Mouse (Mus musculus): ENCODE data around the gene AA986860. TPM values are rescaled to one million over a fixed set of nuclear protein-coding genes. Genes with fewer than 3 reads are reported as not detected.
A peak's percentile ranks its signal among the peaks of the same experiment; 100 is the strongest.

The AA986860 gene
- 32.3 and 36.7 TPM in 2 replicates for polyA plus RNA-seq (2015; fragmentation: Nextera tagmentation; extraction: Ambion mirVana)

GRCm38 (mm10) chr1:130731741-130732337, at the start of gene AA986860:
Gene AA986860, plus strand, starts transcription at chr1:130731976.
- H3K9ac ChIP-seq: no peak within 1 kb of the TSS
- no peaks in the 10 kb centered on the region for H3K36me3 ChIP-seq

GRCm38 (mm10) chr1:130683905-130684304, 47.9 kb upstream of the AA986860 start:
- Histone ChIP-seq H3K9ac (no peak overlapping the region), H3K27ac (no peak overlapping the region), H3K27me3 (replicated peaks) (no peaks in the 10 kb centered on the region), H3K9me3 (no peaks in the 10 kb centered on the region), H3K4me3 (replicated peaks) (no peak overlapping the region), H3K36me3 (no peaks in the 10 kb centered on the region), H3K4me1 (no peaks in the 10 kb centered on the region), H3K4me2 (no peak overlapping the region)
- WGBS: 49% methylated on average over 1 of the region's 1 CpGs
- no peak for ATAC-seq (ENCODE audit: insufficient read depth, low FRiP score, low read depth)

More at GRCm38 (mm10) chr1:130731741-130732337, at the start of gene AA986860:
- H3K4me2 ChIP-seq: peak within 1 kb of the TSS; percentile 46
- ATAC-seq (ENCODE audit: insufficient read depth, low FRiP score, low read depth): peak; percentile 89
- H3K9me3 ChIP-seq: no peaks in the 10 kb centered on the region
- H3K27ac ChIP-seq: peak within 1 kb of the TSS; percentile 84
- H3K4me1 ChIP-seq: peaks cover 11% of the 10 kb centered on the region
- whole genome bisulfite sequencing: 6% methylated on average over 10 of the region's 10 CpGs
- no peaks in the 10 kb centered on the region for H3K27me3 ChIP-seq (replicated peaks)
- peak within 1 kb of the TSS; percentile 41 for H3K4me3 ChIP-seq (replicated peaks)

GRCm38 (mm10) chr1:130698601-130699000, 33.2 kb upstream of the AA986860 start:
- no peak overlapping the region for H3K4me3 ChIP-seq (replicated peaks)
- 83% methylated on average over 5 of the region's 5 CpGs for WGBS
- no peaks in the 10 kb centered on the region for H3K27me3 ChIP-seq (replicated peaks)
- H3K4me2 ChIP-seq: no peak overlapping the region
- no peaks in the 10 kb centered on the region for H3K9me3 ChIP-seq
- no peak overlapping the region for H3K9ac ChIP-seq
- H3K27ac ChIP-seq: no peak overlapping the region
- ATAC-seq (ENCODE audit: insufficient read depth, low FRiP score, low read depth): no peak
- peaks cover 27% of the 10 kb centered on the region for H3K36me3 ChIP-seq
- no peaks in the 10 kb centered on the region for H3K4me1 ChIP-seq

GRCm38 (mm10) chr1:130699937-130700633, 31.7 kb upstream of the AA986860 start:
- no peak overlapping the region for H3K9ac ChIP-seq
- no peak overlapping the region for H3K4me2 ChIP-seq
- no peaks in the 10 kb centered on the region for H3K9me3 ChIP-seq
- no peak overlapping the region for H3K4me3 ChIP-seq (replicated peaks)
- no peaks in the 10 kb centered on the region for H3K27me3 ChIP-seq (replicated peaks)
- H3K36me3 ChIP-seq: peaks cover 27% of the 10 kb centered on the region
- WGBS: 92% methylated on average over 10 of the region's 10 CpGs
- H3K27ac ChIP-seq: no peak overlapping the region
- ATAC-seq (ENCODE audit: insufficient read depth, low FRiP score, low read depth): no peak
- H3K4me1 ChIP-seq: no peaks in the 10 kb centered on the region

DNA sequence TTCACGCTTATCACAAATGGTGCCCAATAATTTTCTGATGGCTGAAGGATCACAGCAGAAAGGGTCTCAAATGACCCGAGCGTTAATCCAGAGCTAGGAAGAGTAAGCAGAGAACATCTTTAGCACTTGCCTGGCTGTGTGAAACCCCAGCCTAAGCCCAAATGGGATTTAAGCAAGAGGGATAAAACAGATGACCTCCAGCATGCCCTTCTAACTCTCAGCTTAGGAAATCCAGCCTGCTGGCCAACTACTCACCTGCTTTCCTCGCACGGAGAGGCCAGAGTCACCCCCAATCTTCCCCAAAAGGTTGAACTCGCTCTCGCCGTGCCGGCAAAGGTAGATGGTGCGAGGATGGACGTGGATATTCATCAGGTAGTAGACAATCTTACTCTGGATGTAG, 29.8 kb upstream of the AA986860 start:
- Histone ChIP-seq H3K27ac (no peak overlapping the region), H3K36me3 (peaks cover 37% of the 10 kb centered on the region), H3K9me3 (no peaks in the 10 kb centered on the region), H3K4me3 (replicated peaks) (no peak overlapping the region), H3K4me1 (no peaks in the 10 kb centered on the region), H3K9ac (no peak overlapping the region), H3K27me3 (replicated peaks) (no peaks in the 10 kb centered on the region), H3K4me2 (no peak overlapping the region)
- 92% methylated on average over 11 of the region's 11 CpGs for WGBS
- no peak for ATAC-seq (ENCODE audit: insufficient read depth, low FRiP score, low read depth)

DNA sequence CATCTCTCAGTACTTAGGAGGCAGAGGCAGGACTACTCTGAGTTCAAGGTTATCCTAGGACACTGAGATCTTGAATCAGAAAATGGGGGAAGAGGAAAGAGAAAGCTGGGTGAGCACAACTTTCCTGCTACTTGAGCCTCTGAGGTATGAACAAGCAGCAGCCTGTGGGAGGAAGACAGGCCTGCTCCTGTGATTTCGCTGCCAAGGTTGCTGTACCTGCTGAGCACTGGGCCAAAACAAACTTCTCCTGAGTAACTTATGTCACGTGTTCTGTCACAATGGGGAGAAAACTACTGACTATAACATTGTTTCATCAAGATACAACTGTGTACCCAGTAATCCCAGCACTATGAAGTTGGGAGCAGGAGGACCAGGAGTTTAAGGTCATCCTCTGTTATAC, 28.2 kb upstream of the AA986860 start:
- ATAC-seq (ENCODE audit: insufficient read depth, low FRiP score, low read depth): no peak

GRCm38 (mm10) chr1:130710283-130711080, 21.3 kb upstream of the AA986860 start:
- H3K27ac ChIP-seq: no peak overlapping the region
- H3K27me3 ChIP-seq (replicated peaks): no peaks in the 10 kb centered on the region
- H3K4me1 ChIP-seq: no peaks in the 10 kb centered on the region; the same call in 1 of the 2 replicates
- WGBS: 89% methylated on average over 22 of the region's 22 CpGs
- no peak overlapping the region for H3K4me2 ChIP-seq
- no peak overlapping the region for H3K9ac ChIP-seq
- no peaks in the 10 kb centered on the region for H3K9me3 ChIP-seq
- ATAC-seq (ENCODE audit: insufficient read depth, low FRiP score, low read depth): no peak
- H3K36me3 ChIP-seq: peaks cover 13% of the 10 kb centered on the region; the same call in 1 of the 2 replicates
- H3K4me3 ChIP-seq (replicated peaks): no peak overlapping the region

More for the DNA sequence above, 28.2 kb upstream of the AA986860 start:
- H3K27me3 ChIP-seq (replicated peaks): no peaks in the 10 kb centered on the region
- no peak overlapping the region for H3K4me2 ChIP-seq
- no peak overlapping the region for H3K4me3 ChIP-seq (replicated peaks)
- H3K4me1 ChIP-seq: no peaks in the 10 kb centered on the region
- 75% methylated on average over 2 of the region's 2 CpGs for WGBS
- H3K9me3 ChIP-seq: no peaks in the 10 kb centered on the region
- no peak overlapping the region for H3K9ac ChIP-seq
- peaks cover 33% of the 10 kb centered on the region; the same call in 1 of the 2 replicates for H3K36me3 ChIP-seq
- no peak overlapping the region for H3K27ac ChIP-seq

DNA sequence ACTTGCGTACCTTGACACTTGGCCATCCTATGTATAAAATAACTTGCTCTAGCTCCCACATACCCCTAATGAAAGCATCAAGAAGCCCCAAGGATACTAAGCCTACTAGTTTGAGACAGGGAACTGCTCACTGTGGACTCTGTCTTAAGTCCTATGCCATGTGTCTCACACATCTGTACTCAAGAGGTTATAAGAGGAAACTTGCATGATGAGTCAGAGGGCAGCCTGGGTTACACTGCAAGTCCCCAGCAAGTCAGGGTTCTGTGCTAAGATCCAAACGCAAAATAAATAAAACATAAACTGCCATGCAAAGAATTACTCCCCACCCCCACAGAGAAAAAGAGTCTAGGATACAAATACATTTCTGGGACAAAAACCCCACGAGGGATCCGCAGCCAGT, 17.7 kb upstream of the AA986860 start:
- 81% methylated on average over 4 of the region's 4 CpGs for WGBS
- H3K4me2 ChIP-seq: no peak overlapping the region
- H3K27me3 ChIP-seq (replicated peaks): no peaks in the 10 kb centered on the region
- H3K27ac ChIP-seq: no peak overlapping the region
- peaks cover 6% of the 10 kb centered on the region; the same call in 1 of the 2 replicates for H3K4me1 ChIP-seq
- ATAC-seq (ENCODE audit: insufficient read depth, low FRiP score, low read depth): no peak
- no peak overlapping the region for H3K9ac ChIP-seq
- H3K36me3 ChIP-seq: peaks cover under 1% of the 10 kb centered on the region; the same call in 1 of the 2 replicates
- H3K4me3 ChIP-seq (replicated peaks): no peak overlapping the region
- no peaks in the 10 kb centered on the region for H3K9me3 ChIP-seq

DNA sequence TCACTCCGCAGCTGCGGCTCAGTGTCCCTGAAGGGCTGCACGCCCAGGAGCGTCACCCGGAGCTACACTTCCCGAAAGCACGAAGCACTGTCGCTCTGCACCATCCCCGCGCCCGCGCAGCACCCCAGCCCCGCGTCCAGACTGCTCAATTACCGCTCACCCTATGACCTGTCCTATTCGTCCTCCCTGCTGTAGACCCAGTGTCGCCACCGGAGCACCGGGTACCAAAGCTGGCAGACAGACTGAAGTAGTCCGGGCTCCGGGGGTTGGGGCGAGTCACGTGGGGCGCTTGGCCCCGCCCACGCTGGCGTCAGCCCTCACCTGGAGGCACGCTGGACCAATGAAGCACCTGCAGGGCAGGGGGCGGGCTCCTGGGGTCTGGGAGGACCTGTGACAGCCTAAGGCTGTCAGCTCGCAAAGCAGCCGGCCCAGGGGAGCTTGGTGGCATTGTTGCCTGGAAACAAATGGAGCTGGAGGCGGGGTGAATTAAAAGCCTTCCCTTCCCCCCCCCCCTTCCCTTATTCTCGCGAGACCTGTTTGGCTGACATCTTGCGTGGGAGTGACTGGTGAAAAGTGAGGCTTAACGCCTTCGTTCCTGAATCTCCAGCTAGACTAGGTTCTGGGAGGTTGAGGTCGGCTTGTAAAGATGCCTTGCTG, 16.1 kb upstream of the AA986860 start, which contains the start of gene Gm29427:
Gene Gm29427, minus strand, starts transcription at position 239 of the 657 bp plus-strand sequence.
- Histone ChIP-seq H3K4me2 (peak within 1 kb of the TSS; percentile 94), H3K27ac (peak within 1 kb of the TSS; percentile 87), H3K27me3 (replicated peaks) (no peaks in the 10 kb centered on the region), H3K36me3 (no peaks in the 10 kb centered on the region), H3K9ac (peak within 1 kb of the TSS; percentile 99), H3K4me1 (peaks cover 6% of the 10 kb centered on the region; the same call in 1 of the 2 replicates), H3K4me3 (replicated peaks) (peak within 1 kb of the TSS; percentile 95), H3K9me3 (no peaks in the 10 kb centered on the region)
- ATAC-seq (ENCODE audit: insufficient read depth, low FRiP score, low read depth): peak; percentile 97
- under 1% methylated on average over 38 of the region's 38 CpGs for WGBS

DNA sequence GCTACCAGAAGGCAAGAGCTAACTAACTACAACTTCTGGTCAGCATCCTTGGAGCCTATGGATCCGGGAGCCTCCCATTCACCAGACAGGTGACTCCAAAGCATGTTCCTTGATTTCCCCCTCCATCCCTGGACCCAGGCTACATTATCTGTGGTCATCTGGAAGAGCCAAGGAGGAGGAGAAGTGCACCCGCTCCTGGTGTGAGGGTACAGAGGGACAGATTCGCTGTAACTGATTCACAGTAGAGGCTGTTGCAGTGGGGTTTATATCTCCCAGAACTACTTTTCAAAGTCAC, 15.6 kb upstream of the AA986860 start:
- Histone ChIP-seq H3K4me1 (peaks cover 6% of the 10 kb centered on the region; the same call in 1 of the 2 replicates), H3K4me2 (peak overlapping the region; percentile 94), H3K36me3 (no peaks in the 10 kb centered on the region), H3K9ac (peak overlapping the region; percentile 99), H3K4me3 (replicated peaks) (peak overlapping the region; percentile 95), H3K9me3 (no peaks in the 10 kb centered on the region), H3K27ac (peak overlapping the region; percentile 87), H3K27me3 (replicated peaks) (no peaks in the 10 kb centered on the region)
- WGBS: 0% methylated on average over 3 of the region's 3 CpGs
- no peak for ATAC-seq (ENCODE audit: insufficient read depth, low FRiP score, low read depth)

DNA sequence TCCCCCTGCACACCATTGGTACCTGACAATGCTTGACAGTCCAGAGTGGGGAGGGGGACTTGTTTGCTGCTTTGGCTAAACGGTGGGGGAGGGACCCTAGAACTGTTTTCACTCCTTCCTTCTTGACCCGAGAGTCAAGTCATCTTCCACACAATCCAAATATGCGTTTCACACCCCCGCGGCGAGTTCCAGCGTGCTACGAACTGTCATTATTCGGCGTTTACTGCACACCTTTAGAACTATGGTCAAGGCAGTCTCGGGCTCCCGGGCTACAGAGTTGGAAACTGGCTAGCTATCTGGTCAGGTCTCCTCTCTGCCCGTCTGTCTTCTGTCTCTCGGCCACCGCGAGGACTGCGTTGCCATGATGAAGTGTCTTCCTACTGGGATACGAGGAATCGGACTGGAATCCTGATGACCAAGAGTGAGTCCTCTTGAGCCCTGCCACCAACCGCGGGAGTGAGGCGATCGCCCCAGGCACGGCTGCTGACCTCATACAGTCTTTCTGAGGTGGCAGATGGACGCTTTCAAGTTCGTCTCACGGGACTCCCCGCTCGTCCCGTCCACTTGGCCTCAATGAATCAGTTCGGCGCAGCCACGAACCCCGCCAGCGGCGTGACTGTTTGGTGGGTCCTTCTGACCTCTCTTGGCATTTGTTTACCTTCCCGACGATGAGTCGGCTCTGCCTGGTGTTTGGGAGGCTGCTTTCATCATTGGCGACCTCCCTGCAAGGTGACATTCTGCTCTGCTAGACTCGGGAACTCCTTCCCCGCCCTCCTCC, 15.1 kb upstream of the AA986860 start:
- Histone ChIP-seq H3K9me3 (no peaks in the 10 kb centered on the region), H3K4me3 (replicated peaks) (peak overlapping the region; percentile 95), H3K36me3 (no peaks in the 10 kb centered on the region), H3K27me3 (replicated peaks) (no peaks in the 10 kb centered on the region), H3K4me2 (peak overlapping the region; percentile 94), H3K27ac (peak overlapping the region; percentile 87), H3K9ac (peak overlapping the region; percentile 99), H3K4me1 (peaks cover 6% of the 10 kb centered on the region; the same call in 1 of the 2 replicates)
- no peak for ATAC-seq (ENCODE audit: insufficient read depth, low FRiP score, low read depth)
- under 1% methylated on average over 42 of the region's 42 CpGs for WGBS
